Mouse (Mus musculus): ENCODE measurements around the gene Aff4.
A peak's percentile ranks its signal among the peaks of the same experiment; 100 is the strongest.

The Aff4 gene

DNA sequence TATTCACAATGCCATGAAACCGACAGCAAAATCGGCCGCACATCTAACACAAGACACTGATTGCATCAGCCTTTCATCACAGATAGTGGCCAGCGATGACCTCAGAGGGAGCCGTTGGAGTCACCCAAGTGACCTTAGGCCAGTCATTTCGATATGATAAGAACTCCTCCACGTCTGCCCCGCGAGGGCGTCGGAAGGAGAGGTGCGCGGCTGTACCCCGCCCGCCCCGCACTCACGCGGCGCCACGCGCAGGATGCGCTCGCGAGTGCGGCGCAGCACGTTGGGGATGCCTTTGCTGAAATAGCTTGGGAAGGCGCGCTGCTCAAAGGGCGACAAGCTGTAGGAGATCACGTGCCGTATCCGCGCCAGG is 79.7 kb downstream of the Aff4 start:
- DNase-seq: no peak

- peak; percentile 99 for DNase-seq
Measured at GRCm38 (mm10) chr11:53430670-53431346, 80.2 kb downstream of the Aff4 start, which contains the start of the genes Uqcrq and Gdf9. Uqcrq (minus strand) TSS chr11:53430831. Gdf9 (plus strand) TSS chr11:53431023.

DNA sequence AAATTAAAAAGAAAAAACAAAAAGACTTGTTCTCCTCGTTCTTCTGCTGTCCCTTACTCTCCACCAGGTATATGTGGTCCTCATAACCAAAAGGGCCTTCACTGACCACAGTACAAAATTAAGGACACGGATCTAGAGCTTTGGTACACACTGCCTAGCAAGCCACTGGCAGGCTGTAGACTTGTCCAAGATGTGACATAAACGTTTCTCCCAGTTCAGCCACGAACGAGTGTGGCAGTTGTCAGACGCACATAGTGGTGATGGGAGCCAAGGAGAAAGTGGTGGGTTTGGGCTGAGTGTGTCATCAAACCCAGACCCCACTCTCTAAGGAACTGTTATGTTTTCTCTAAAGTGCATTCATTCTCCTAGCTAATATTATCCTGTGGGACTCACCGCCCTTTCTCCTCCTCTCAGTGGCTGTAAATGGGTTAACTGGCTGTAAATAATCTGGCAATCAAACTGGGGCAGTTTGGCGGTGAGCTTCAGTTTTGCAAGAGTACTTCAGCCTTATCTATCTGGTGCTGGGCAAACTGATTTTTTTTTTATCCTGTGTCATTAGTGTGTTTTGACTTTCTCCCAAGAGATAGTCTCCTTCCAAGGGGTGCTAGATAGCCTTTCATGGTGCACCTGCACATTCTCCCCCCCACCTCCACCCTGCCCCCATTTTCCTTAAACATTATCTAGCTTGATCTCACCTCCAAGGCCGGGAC is 80.9 kb downstream of the Aff4 start:
- DNase-seq: no peak

DNA sequence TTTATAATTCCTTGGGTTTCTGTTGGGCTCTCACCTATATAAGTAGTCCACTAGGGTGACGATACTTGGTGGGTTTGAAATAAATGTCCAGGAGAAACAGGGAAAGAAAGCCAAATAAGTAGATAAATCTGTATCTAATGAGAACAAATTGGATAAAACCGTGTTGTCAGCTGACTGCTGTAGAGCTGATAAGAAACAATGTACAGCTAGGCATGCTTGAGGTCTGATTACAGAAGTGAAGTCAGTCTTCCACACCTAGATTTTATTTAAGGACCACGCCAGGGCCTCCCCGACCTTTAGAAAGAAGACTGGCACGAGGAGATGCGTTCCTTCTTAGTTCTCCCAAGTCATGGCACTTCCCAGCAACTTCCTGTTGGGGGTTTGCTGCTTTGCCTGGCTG is 82.4 kb downstream of the Aff4 start:
- no peak for DNase-seq

GRCm38 (mm10) chr11:53435504-53435903 is 84.9 kb downstream of the Aff4 start:
- DNase-seq: no peak

- no peak for DNase-seq
Measured at GRCm38 (mm10) chr11:53436338-53436737, 85.7 kb downstream of the Aff4 start.

DNA sequence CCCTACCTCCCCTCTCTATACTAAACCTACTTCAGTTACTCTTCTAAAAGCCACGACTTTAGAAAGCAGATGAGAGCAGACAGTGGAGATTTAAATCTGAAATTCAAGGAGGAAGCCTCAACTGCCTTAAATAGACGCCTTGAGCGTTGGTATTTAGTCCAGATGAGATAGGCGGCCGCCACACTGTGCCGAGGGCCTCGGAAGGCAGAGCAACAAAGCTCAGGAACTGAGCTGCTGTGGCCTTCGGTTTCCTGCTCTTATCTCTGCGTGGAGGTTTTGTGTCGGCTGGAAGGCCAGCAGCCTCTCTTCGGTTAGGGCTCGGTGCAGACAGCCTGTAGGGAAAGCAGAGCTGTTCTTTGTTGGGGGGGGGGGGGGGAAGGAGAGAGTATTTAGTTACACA is 91.3 kb downstream of the Aff4 start:
- DNase-seq: peak; percentile 61

DNA sequence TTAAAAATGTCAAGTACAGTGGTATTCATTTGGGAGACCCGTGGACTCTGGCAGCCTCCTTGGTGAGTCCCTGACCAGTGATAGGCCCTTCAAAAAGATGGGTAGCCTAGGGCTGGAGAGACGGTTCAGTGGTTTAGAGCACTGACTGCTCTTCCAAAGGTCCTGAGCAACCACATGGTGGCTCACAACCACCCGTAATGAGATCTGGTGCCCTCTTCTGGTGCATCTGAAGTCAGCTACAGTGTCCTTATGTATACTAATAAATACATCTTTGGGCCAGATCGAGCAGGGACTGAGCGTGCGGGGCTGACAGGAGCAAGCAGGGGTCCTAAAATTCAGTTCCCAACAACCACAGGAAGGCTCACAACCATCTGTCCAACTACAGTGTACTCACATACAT is 93.2 kb downstream of the Aff4 start:
- DNase-seq: peak; percentile 63

GRCm38 (mm10) chr11:53445562-53445961 is 94.9 kb downstream of the Aff4 start:
- DNase-seq: no peak

DNA sequence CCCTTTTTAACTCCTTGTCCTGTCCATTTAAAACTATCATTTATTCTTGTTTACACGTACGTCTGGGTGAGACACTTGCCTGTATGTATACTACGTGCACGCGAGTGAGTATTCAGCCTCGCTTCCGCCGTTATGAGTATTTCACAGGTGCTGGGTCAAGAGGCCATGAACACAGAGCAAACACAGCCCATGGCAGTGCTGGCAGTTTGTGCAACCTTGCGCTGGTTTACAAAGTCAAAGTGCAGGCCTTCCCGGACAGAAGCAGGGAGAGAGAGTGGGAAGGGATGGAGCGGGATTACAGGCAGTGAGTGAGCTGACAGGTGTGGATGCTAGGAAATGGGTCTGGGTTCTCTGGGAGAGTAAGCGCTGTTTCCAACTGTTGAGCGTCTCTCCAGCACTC is 95.5 kb downstream of the Aff4 start:
- DNase-seq: no peak

GRCm38 (mm10) chr11:53447996-53448395 is 97.4 kb downstream of the Aff4 start:
- DNase-seq: no peak

DNA sequence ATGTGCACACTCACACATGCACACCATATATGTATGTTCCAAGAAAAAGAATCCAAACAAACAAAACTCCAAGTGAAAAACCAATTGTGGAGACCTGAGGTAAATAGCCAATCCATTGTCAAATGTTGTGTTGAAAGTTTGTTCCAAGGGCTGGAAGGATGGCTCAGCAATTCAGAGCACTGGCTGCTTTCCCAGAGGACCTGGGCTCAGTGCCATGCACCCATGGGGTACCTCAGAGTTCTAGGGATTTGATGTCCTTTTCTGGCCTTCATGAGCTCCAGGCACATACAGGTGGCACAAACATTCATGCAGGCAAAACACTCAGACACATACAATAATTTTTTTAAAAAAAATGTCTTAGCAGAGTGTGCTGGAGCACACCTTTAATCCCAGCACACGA is 97.9 kb downstream of the Aff4 start:
- DNase-seq: no peak

DNA sequence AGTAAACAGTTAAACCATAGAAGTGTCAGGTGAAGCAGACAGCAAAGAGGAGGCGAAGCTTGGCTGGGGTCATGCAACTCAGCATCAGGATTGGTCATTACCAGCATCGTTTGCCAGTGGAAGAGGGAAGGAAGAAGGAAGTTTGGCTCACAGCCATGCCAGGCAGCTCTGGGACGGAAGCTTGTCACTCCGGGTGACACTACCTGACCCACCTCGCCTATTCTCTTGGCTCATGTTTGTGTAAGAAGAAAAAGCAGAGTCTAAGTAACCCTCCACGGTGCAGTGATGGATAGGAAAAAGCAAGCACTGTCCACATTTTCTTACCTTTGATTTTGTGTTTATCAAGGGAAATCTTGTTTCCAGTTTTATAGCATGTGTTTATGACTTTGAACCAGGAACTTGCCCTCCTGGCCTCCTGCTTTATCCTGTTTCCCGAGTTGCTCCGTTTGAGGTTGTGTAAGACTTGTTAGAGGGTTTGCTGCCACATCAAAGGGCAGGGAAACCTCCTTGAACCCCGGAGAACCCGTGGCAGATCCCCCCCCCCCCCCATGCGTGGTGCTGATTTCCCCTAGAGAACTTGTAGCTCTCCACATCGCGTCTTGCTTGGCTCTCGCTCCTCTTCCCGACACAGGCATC is 99.6 kb downstream of the Aff4 start:
- DNase-seq: peak; percentile 48

- DNase-seq: no peak
Measured at GRCm38 (mm10) chr11:53451361-53451760, 100.7 kb downstream of the Aff4 start.

GRCm38 (mm10) chr11:53452396-53452795 is 101.8 kb downstream of the Aff4 start:
- no peak for DNase-seq

- DNase-seq: no peak
Measured at GRCm38 (mm10) chr11:53453031-53453430, 102.4 kb downstream of the Aff4 start.

DNA sequence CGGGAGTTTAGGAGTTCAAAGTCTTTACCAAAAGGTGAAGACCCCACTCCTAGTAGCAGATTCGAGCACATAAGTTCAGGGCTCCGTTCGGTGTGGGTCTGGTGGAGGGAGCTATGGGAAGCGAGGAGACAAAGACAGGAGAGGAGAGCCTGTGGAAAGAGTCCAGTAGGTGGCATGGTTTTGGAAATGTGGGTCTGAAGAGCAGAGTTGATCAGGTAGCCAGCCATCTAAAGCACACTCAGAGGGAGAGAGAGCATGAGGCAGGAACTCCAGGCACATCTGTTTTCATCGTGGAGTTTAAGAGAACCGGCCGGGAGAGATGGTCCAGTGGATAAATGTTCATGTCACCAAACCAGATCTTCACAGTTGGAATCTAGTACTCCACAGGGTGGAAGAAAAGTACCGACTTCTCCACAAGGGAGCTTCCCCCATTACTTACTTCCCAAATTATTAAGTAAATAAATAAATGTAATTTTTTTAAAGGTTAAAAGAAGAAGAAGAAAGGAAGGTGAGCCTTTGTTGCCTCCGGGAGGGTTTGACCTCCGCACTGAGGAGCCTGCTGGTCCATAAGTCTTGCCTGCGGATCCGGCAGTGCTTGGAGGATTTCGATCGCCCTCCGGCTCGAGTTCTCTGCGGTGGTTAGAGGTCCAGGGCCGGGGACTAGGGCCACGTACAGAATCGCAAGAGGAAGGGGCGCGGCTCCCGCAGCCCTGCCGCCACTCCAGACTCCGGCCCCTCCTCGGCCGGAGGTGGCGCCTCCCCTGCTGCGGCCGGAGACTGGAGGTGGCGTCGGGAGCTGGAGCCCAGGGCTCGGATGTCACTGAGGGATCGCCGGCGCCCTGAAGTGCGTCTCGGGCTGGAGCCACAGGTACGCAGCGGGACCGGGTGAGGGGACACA is 106.1 kb downstream of the Aff4 start, which contains the start of the genes Gm10447 and Shroom1:
Gene Gm10447 (minus strand): TSS at position 637 of the 898 bp plus-strand sequence.
Gene Shroom1 (plus strand): TSS at position 732 of the 898 bp plus-strand sequence.
- DNase-seq: no peak

DNA sequence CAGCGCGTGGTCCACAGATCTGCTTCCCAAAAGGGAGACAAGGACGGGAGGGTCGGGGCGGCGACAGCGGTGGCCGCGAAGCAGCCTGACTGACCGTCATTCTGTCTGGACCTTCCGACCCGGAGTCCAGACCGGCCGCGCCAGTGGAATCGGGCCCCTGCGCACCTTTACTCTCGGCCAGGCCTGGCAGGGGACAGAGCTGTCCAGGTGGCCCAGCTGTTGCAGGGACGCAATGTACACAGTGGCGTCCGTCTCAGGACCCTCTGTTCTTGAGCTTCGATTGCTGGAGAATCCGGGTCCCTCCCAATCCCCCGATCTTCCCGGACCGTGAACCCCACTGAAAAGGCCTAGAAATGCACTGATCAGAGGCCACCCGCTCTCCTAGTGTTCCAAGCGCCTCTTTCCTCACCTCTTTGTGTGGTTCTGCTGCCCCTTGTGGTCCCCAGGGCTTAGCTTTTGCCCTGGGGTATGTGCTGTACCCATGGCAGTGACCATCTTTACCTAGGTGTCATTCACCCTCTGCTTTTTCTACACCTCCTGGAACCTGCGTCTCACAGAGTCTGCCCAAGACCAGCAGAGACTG is 106.8 kb downstream of the Aff4 start:
- no peak for DNase-seq

DNA sequence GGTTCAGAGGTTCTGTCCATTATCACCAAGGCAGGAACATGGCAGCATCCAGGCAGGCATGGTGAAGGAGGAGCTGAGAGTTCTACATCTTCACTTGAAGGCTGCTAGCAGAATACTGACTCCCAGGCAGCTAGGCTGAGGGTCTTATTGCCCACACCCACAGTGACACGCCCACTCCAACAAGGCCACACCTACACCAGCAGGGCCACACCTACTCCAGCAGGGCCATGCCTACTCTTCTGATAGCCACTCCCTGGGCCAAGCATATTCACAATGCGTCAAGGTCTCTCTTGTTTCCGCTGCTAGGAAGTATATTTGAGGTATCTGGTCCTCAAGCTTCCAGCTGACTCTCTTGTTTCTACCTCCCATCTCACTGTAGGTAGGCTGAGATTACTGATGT is 108.4 kb downstream of the Aff4 start:
- DNase-seq: no peak

DNA sequence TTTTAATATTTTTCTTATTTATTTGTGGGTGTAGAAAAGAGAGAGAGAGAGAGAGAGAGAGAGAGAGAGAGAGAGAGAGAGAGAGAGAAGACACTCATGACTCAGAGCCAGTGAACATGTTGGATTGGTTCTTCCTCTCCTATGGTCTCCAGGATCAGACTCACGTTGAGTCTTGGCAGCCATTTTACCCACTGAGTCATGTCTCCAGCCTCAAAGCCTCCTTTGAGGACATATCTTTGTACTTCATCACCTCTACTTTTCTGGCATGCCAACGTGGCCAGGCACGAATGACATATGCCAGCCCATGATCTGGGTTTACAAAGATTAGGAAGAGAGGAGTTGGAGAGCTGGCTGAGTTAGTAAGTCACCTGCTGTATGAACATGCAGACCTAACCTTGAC is 109.6 kb downstream of the Aff4 start:
- DNase-seq: no peak

GRCm38 (mm10) chr11:53461727-53462126 is 111.1 kb downstream of the Aff4 start:
- DNase-seq: no peak
